Mouse (Mus musculus): Measurements from ENCODE around the gene Kcnh5. TPM values are rescaled to one million over a fixed set of nuclear protein-coding genes. Genes with fewer than 3 reads are reported as not detected.

The Kcnh5 gene
- polyA plus RNA-seq, 1 experiment from 2014 or later = 0.33 TPM

DNA sequence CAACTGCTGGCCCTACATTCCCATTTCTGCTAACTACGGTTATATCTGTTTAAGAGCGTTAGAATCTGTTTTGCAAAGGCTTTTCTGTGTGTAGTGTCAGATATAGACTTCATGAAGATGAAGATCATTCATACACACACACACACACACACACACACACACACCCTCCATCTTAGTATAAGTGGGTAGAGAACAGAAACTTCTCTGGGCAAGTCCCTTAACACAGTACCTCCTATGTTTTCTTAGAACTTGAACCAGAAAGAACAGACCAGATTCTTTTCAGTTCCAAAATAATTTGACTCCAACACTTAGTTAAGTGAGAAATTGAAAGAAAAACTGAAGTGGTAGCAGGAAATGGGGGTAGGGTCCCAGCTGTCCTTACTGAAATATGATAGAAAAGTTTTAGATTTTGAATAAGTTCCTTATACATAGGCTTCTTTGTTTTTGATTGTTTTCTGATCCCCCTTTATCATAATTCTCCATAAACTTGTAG lies 24.0 kb downstream of the Kcnh5 start:
- Histone ChIP-seq H3K4me2 (no peak overlapping the region), H3K4me3 (ENCODE audit: low read depth, low read length) (no peak overlapping the region), H3K9me3 (ENCODE audit: control insufficient read depth, low read length) (no peaks in the 10 kb centered on the region), H3K27me3 (ENCODE audit: control insufficient read depth, insufficient read depth, low read length) (no peaks in the 10 kb centered on the region), H3K36me3 (ENCODE audit: control insufficient read depth, insufficient read depth, low read length) (no peaks in the 10 kb centered on the region), H3K4me1 (ENCODE audit: control insufficient read depth, insufficient read depth, low read length) (no peaks in the 10 kb centered on the region), H3K9ac (ENCODE audit: low read length) (no peak overlapping the region), H3K27ac (ENCODE audit: low read depth, low read length) (no peak overlapping the region)
- ATAC-seq (ENCODE audit: low FRiP score) (no peak), DNase-seq (ENCODE audit: low spot score, missing footprints) (no peak)
- WGBS = 94% methylated on average over 2 of the region's 2 CpGs

DNA sequence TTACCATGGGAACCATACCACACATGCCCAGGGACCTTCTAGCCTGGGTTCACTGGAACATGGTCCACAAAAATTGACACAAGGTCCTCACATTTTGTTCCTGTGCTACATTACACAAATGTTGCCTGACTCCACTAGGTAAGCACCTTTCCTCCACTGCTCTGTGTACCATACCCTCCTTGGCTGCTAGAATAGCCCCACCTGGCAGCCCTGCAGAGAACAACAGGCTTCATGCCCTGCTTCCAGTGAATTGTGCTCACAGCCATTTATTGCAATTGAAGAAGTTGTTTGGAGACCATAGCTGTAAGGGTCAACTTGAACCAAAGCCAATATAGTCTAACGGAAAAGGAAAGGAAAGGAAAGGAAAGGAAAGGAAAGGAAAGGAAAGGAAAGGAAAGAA lies 37.3 kb downstream of the Kcnh5 start:
- 83% methylated on average over 1 of the region's 1 CpGs for WGBS
- Histone ChIP-seq H3K36me3 (ENCODE audit: control insufficient read depth, insufficient read depth, low read length) (no peaks in the 10 kb centered on the region), H3K27me3 (ENCODE audit: control insufficient read depth, insufficient read depth, low read length) (no peaks in the 10 kb centered on the region), H3K27ac (ENCODE audit: low read depth, low read length) (no peak overlapping the region), H3K4me3 (ENCODE audit: low read depth, low read length) (no peak overlapping the region), H3K4me1 (ENCODE audit: control insufficient read depth, insufficient read depth, low read length) (no peaks in the 10 kb centered on the region), H3K9me3 (ENCODE audit: control insufficient read depth, low read length) (no peaks in the 10 kb centered on the region), H3K4me2 (no peak overlapping the region), H3K9ac (ENCODE audit: low read length) (no peak overlapping the region)
- no peak for DNase-seq (ENCODE audit: low spot score, missing footprints)
- no peak for ATAC-seq (ENCODE audit: low FRiP score)

DNA sequence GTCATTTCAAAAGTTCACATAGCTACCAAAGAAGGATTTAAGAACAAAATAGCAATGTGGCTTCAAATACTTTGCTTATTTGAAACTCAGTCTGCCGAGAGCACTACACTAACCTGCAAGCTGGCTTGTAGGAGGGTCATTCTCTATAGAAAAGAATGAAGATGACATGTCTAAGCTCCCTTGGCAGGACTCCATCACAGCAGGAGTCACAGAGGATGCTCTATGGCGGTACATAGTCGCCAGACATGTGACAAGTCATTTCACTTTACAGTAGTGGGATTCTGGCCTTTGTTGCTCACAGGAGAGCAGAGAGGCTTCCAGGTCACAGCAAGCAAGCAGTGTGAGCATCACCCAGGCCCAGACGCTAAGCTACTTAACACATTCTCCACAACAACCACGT lies 85.2 kb downstream of the Kcnh5 start:
- H3K9me3 ChIP-seq (ENCODE audit: control insufficient read depth, low read length) = no peaks in the 10 kb centered on the region
- no peaks in the 10 kb centered on the region for H3K36me3 ChIP-seq (ENCODE audit: control insufficient read depth, insufficient read depth, low read length)
- H3K27me3 ChIP-seq (ENCODE audit: control insufficient read depth, insufficient read depth, low read length) = no peaks in the 10 kb centered on the region
- no peaks in the 10 kb centered on the region for H3K4me1 ChIP-seq (ENCODE audit: control insufficient read depth, insufficient read depth, low read length)
- no peak overlapping the region for H3K9ac ChIP-seq (ENCODE audit: low read length)
- ATAC-seq (ENCODE audit: low FRiP score) = no peak
- H3K27ac ChIP-seq (ENCODE audit: low read depth, low read length) = no peak overlapping the region
- 77% methylated on average over 5 of the region's 5 CpGs for WGBS
- H3K4me3 ChIP-seq (ENCODE audit: low read depth, low read length) = no peak overlapping the region
- H3K4me2 ChIP-seq = no peak overlapping the region
- DNase-seq (ENCODE audit: low spot score, missing footprints) = no peak

DNA sequence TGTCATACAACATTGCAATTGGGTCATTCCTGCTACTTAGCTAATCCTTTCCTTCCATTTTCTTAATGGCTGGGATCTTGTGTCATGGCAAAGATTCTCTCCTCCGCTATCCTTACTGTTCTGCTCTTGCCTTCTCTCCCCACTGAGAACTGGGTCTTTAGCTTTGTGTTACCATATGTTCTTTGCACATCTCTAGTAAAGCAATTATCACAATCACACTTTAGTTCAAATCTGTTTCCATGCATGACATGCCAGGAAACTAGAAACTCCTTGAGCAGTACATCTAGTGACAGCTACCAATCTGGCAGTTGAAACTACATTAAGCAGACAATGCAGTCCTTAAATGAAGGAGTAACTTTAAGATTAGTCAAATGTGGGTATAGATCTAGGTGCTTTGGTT lies 86.2 kb downstream of the Kcnh5 start:
- no peak for ATAC-seq (ENCODE audit: low FRiP score)
- WGBS = 97% methylated on average over 1 of the region's 1 CpGs

DNA sequence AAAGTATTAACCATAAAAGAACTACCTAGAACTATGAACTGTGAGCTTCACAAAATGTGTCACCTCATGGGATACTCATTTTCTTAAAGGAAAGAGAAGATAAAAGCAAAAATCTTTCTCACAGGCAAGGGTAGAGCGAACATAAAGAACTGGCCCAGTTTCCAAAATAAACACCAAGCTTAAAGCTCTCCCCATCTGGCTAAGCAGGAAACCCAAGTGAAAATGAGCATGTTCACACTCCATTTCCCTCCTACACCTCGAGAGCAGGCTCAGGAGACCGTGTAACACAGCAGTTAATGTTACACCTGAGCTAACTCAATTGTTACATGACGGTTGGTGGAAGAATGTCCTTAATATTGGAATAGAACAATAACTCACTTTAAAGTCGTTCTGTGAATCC lies 100.0 kb downstream of the Kcnh5 start:
- H3K27me3 ChIP-seq (ENCODE audit: control insufficient read depth, insufficient read depth, low read length) = no peaks in the 10 kb centered on the region
- H3K27ac ChIP-seq (ENCODE audit: low read depth, low read length) = no peak overlapping the region
- no peak overlapping the region for H3K4me2 ChIP-seq
- H3K4me3 ChIP-seq (ENCODE audit: low read depth, low read length) = no peak overlapping the region
- no peak for ATAC-seq (ENCODE audit: low FRiP score)
- H3K4me1 ChIP-seq (ENCODE audit: control insufficient read depth, insufficient read depth, low read length) = no peaks in the 10 kb centered on the region
- no peak overlapping the region for H3K9ac ChIP-seq (ENCODE audit: low read length)
- 79% methylated on average over 5 of the region's 5 CpGs for WGBS
- no peaks in the 10 kb centered on the region for H3K36me3 ChIP-seq (ENCODE audit: control insufficient read depth, insufficient read depth, low read length)
- H3K9me3 ChIP-seq (ENCODE audit: control insufficient read depth, low read length) = no peaks in the 10 kb centered on the region
- DNase-seq (ENCODE audit: low spot score, missing footprints) = no peak

More for the DNA sequence above, 86.2 kb downstream of the Kcnh5 start:
- H3K4me1 ChIP-seq (ENCODE audit: control insufficient read depth, insufficient read depth, low read length) = no peaks in the 10 kb centered on the region
- no peak for DNase-seq (ENCODE audit: low spot score, missing footprints)
- no peaks in the 10 kb centered on the region for H3K27me3 ChIP-seq (ENCODE audit: control insufficient read depth, insufficient read depth, low read length)
- H3K36me3 ChIP-seq (ENCODE audit: control insufficient read depth, insufficient read depth, low read length) = no peaks in the 10 kb centered on the region
- H3K4me3 ChIP-seq (ENCODE audit: low read depth, low read length) = no peak overlapping the region
- H3K27ac ChIP-seq (ENCODE audit: low read depth, low read length) = no peak overlapping the region
- no peak overlapping the region for H3K9ac ChIP-seq (ENCODE audit: low read length)
- no peaks in the 10 kb centered on the region for H3K9me3 ChIP-seq (ENCODE audit: control insufficient read depth, low read length)
- H3K4me2 ChIP-seq = no peak overlapping the region

DNA sequence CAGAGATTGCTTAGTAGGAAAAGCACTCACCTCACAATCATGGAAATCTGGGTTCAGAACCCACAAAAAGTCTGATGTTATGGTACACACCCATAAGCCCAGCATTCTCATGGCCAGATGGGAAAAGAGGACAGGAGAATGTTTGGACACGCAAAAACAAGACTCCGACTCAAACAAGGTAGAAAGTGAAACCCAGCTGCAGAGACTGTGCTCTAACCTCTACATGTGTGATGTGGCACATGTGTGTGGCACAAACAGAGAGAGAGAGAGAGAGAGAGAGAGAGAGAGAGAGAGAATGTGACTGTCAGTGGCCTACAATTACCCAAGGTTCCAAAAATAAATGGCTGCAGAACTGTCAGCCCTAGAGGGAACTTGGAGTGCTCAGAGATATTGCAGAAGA lies 106.1 kb downstream of the Kcnh5 start:
- DNase-seq (ENCODE audit: low spot score, missing footprints) = no peak
- no peak overlapping the region for H3K4me2 ChIP-seq
- ATAC-seq (ENCODE audit: low FRiP score) = no peak
- H3K27me3 ChIP-seq (ENCODE audit: control insufficient read depth, insufficient read depth, low read length) = no peaks in the 10 kb centered on the region
- no peaks in the 10 kb centered on the region for H3K9me3 ChIP-seq (ENCODE audit: control insufficient read depth, low read length)
- 97% methylated on average over 2 of the region's 2 CpGs for WGBS
- no peak overlapping the region for H3K4me3 ChIP-seq (ENCODE audit: low read depth, low read length)
- no peaks in the 10 kb centered on the region for H3K36me3 ChIP-seq (ENCODE audit: control insufficient read depth, insufficient read depth, low read length)
- no peak overlapping the region for H3K9ac ChIP-seq (ENCODE audit: low read length)
- H3K4me1 ChIP-seq (ENCODE audit: control insufficient read depth, insufficient read depth, low read length) = no peaks in the 10 kb centered on the region
- no peak overlapping the region for H3K27ac ChIP-seq (ENCODE audit: low read depth, low read length)

DNA sequence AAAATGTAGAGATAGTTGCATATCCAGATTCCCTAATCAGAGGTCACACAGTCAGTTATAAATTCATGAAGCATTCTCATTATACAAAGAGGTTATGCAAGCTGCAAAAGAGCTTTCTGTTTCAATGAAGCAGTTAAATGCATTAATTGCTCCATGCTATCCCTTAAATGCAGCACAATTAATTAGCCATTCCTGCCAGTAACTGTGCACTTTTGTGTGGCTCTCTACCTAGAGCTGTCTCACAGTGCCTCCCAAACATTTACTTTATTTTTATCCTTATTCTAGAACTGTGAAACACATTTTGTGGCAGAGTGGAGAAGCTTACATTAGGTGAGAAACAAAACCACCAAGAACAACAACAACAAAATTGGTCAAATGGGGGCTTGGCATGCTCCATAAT lies 114.6 kb downstream of the Kcnh5 start:
- Histone ChIP-seq H3K36me3 (ENCODE audit: control insufficient read depth, insufficient read depth, low read length) (no peaks in the 10 kb centered on the region), H3K27ac (ENCODE audit: low read depth, low read length) (no peak overlapping the region), H3K4me2 (no peak overlapping the region), H3K4me1 (ENCODE audit: control insufficient read depth, insufficient read depth, low read length) (no peaks in the 10 kb centered on the region), H3K9me3 (ENCODE audit: control insufficient read depth, low read length) (no peaks in the 10 kb centered on the region), H3K27me3 (ENCODE audit: control insufficient read depth, insufficient read depth, low read length) (no peaks in the 10 kb centered on the region), H3K4me3 (ENCODE audit: low read depth, low read length) (no peak overlapping the region), H3K9ac (ENCODE audit: low read length) (no peak overlapping the region)
- DNase-seq (ENCODE audit: low spot score, missing footprints) = no peak
- no peak for ATAC-seq (ENCODE audit: low FRiP score)

DNA sequence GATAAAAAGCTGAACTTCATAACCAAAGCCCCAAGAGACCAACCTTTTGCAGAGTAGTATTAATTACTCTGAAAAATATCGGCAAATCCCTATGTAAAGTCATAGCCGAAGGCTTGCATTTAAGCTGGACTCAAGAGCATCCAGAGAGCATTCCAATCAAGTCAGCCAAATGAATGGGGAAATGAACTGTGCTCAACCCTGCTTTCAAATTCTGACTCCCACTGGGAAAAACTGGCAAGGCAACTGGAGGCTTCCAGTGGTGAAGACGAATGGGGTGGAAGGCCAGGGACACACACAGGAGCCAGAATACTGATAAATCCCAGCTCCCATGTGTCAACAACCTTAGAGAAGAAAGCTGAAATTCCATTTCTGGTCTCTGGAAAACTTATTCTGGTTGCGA lies 115.4 kb downstream of the Kcnh5 start:
- no peaks in the 10 kb centered on the region for H3K27me3 ChIP-seq (ENCODE audit: control insufficient read depth, insufficient read depth, low read length)
- WGBS = 55% methylated on average over 4 of the region's 4 CpGs
- no peak for ATAC-seq (ENCODE audit: low FRiP score)
- no peak overlapping the region for H3K4me2 ChIP-seq
- H3K4me1 ChIP-seq (ENCODE audit: control insufficient read depth, insufficient read depth, low read length) = no peaks in the 10 kb centered on the region
- DNase-seq (ENCODE audit: low spot score, missing footprints) = no peak
- no peak overlapping the region for H3K27ac ChIP-seq (ENCODE audit: low read depth, low read length)
- H3K36me3 ChIP-seq (ENCODE audit: control insufficient read depth, insufficient read depth, low read length) = no peaks in the 10 kb centered on the region
- no peak overlapping the region for H3K4me3 ChIP-seq (ENCODE audit: low read depth, low read length)
- H3K9ac ChIP-seq (ENCODE audit: low read length) = no peak overlapping the region
- H3K9me3 ChIP-seq (ENCODE audit: control insufficient read depth, low read length) = no peaks in the 10 kb centered on the region

DNA sequence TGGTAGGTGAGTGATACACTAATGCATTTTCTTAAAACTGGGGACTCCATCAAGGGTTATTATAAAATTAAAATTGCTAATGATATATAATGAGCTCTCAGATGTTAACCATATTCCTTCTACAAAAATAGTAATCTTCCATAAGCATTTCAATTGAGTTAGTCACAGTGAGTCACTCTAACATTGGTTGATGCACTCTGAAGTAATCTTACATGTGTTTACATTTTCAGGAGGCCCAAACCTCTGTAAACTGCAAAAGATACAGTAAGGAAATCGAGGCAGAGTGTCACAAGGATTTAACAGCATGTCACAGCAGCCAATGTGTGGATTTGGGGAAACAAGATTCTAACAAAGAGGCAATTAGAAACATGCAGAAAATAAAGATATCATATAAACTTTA lies 123.4 kb downstream of the Kcnh5 start:
- H3K4me3 ChIP-seq (ENCODE audit: low read depth, low read length) = no peak overlapping the region

DNA sequence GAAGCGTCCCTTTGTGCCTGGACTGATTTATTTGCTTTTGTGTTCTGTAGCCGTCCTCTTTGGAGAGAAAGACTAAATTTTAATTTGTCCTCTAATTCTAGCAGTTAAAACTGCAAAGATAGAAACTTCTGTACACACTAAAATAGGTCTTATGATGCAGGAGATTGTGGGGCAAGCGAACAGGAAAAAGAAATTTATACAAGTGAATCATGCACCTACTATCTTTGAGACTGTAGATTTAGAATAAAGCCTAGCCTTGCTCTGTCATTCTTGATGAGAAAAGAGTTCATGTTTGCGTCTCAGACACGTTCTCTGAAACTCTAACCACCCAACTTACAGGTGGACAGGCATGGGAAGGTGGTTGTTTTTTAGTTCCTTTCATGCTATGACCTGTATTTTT lies 140.4 kb downstream of the Kcnh5 start:
- 84% methylated on average over 5 of the region's 5 CpGs for WGBS
- DNase-seq (ENCODE audit: low spot score, missing footprints) (no peak), ATAC-seq (ENCODE audit: low FRiP score) (no peak)
- no peak overlapping the region for H3K4me2 ChIP-seq
- no peaks in the 10 kb centered on the region for H3K27me3 ChIP-seq (ENCODE audit: control insufficient read depth, insufficient read depth, low read length)
- no peaks in the 10 kb centered on the region for H3K4me1 ChIP-seq (ENCODE audit: control insufficient read depth, insufficient read depth, low read length)
- H3K27ac ChIP-seq (ENCODE audit: low read depth, low read length) = no peak overlapping the region
- no peaks in the 10 kb centered on the region for H3K9me3 ChIP-seq (ENCODE audit: control insufficient read depth, low read length)
- no peak overlapping the region for H3K4me3 ChIP-seq (ENCODE audit: low read depth, low read length)
- no peak overlapping the region for H3K9ac ChIP-seq (ENCODE audit: low read length)
- no peaks in the 10 kb centered on the region for H3K36me3 ChIP-seq (ENCODE audit: control insufficient read depth, insufficient read depth, low read length)

More for the DNA sequence above, 123.4 kb downstream of the Kcnh5 start:
- H3K9me3 ChIP-seq (ENCODE audit: control insufficient read depth, low read length) = no peaks in the 10 kb centered on the region
- no peak overlapping the region for H3K9ac ChIP-seq (ENCODE audit: low read length)
- H3K27me3 ChIP-seq (ENCODE audit: control insufficient read depth, insufficient read depth, low read length) = no peaks in the 10 kb centered on the region
- H3K4me1 ChIP-seq (ENCODE audit: control insufficient read depth, insufficient read depth, low read length) = no peaks in the 10 kb centered on the region
- no peak overlapping the region for H3K4me2 ChIP-seq
- WGBS = 78% methylated on average over 1 of the region's 1 CpGs
- no peak overlapping the region for H3K27ac ChIP-seq (ENCODE audit: low read depth, low read length)
- DNase-seq (ENCODE audit: low spot score, missing footprints) (no peak), ATAC-seq (ENCODE audit: low FRiP score) (no peak)
- no peaks in the 10 kb centered on the region for H3K36me3 ChIP-seq (ENCODE audit: control insufficient read depth, insufficient read depth, low read length)

Measured in midbrain, embryonic 11.5 days (tissue).